Mouse (Mus musculus): ENCODE data around the gene B230118H07Rik.
"Not testable (repeated sequence)": the region's sequence is repeated elsewhere in the genome, so short reads cannot be mapped to it uniquely, and the experiment has no call there.

DNA sequence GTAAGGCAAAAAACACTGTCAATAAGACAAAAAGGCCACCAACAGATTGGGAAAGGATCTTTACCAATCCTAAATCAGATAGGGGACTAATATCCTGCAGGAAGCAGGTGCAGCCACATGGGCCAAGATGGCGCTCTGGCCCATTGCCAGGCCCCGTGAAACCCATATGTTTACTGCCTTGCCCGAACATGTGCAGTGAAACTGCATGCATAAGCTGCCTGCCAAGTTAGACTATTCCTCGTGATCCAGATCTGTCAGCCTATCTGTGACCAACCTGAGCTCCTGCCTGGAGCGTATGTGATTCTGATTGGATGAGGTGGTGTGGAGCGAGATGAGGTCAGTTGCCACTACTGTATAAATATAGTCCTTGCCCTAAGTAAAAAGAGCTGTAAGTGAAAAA lies 112.4 kb downstream of the B230118H07Rik start:
- TF ChIP-seq CTCF (IDR thresholded peaks at IDR 0.05; ENCODE audit: control insufficient read depth, insufficient read depth, low read length); POLR2A (IDR thresholded peaks at IDR 0.05; ENCODE audit: borderline replicate concordance, control insufficient read depth, low read depth, low read length): not testable (repeated sequence)
